Mouse (Mus musculus) thymus, adult 2 months (tissue): Measurements from ENCODE around the gene Ext2. TPM values are rescaled to one million over a fixed set of nuclear protein-coding genes. Genes with fewer than 3 reads are reported as not detected.

Experiments
- DNase-seq: peaks from one replicate; pipeline ENCODE4 v3.0.0; 2021
- H3K27ac ChIP-seq: fragments of 200-500 bp; 2 replicates; pipeline ENCODE4 v1.5.1; 2012; ENCODE audit warnings: low read length, control low read depth; ENCODE audit not compliant: control insufficient read depth, insufficient read depth
- H3K27me3 ChIP-seq: fragments of 200-500 bp; 2 replicates; pipeline ENCODE4 v1.6.1; 2012; ENCODE audit warnings: mild to moderate bottlenecking, low read length, moderate library complexity, mixed read lengths; ENCODE audit not compliant: control insufficient read depth, insufficient read depth
- H3K36me3 ChIP-seq: fragments of 200-500 bp; 2 replicates; pipeline ENCODE4 v1.6.1; 2012; ENCODE audit warnings: mild to moderate bottlenecking, low read length, moderate library complexity; ENCODE audit not compliant: control insufficient read depth, insufficient read depth
- H3K4me1 ChIP-seq: fragments of 200-500 bp; replicated peaks from 2 replicates; pipeline ENCODE4 v1.6.1; 2012; ENCODE audit warnings: low read length; ENCODE audit not compliant: control insufficient read depth, insufficient read depth
- H3K4me3 ChIP-seq: fragments of 200-500 bp; 2 replicates; pipeline ENCODE4 v1.5.1; 2012; ENCODE audit warnings: mild to moderate bottlenecking, low read length, control low read depth, moderate library complexity; ENCODE audit not compliant: control insufficient read depth, insufficient read depth
- CTCF ChIP-seq: fragments of 200-500 bp; IDR thresholded peaks from 2 replicates; pipeline ENCODE4 v1.5.1; 2012; ENCODE audit warnings: mild to moderate bottlenecking, control low read depth, low read length, moderate library complexity, borderline replicate concordance; ENCODE audit not compliant: control insufficient read depth, poor library complexity, insufficient read depth; ENCODE audit errors: extremely low read depth
- POLR2A ChIP-seq: fragments of 200-500 bp; IDR thresholded peaks from 2 replicates; pipeline ENCODE4 v1.6.1; 2012; ENCODE audit warnings: mild to moderate bottlenecking, low read length, control low read depth, moderate library complexity; ENCODE audit not compliant: control insufficient read depth, poor library complexity, insufficient read depth; ENCODE audit errors: extremely low read depth
- WGBS: fragments of 180-500 bp; shearing (Covaris S2); methylation state at CpG from one replicate; pipeline ENCODE4 v1.1.7; 2018; 5-methylcytosine and 5-hydroxymethylcytosine counted together
- polyA plus RNA-seq: library from polyadenylated mRNA; depleted of rRNA; stranded (reverse); fragments of >200 nt; gene quantifications from 2 replicates; pipeline ENCODE4 v1.2.3, GENCODE M21; 2012

The Ext2 gene
- polyA plus RNA-seq, 1 experiment: 46.6 TPM

DNA sequence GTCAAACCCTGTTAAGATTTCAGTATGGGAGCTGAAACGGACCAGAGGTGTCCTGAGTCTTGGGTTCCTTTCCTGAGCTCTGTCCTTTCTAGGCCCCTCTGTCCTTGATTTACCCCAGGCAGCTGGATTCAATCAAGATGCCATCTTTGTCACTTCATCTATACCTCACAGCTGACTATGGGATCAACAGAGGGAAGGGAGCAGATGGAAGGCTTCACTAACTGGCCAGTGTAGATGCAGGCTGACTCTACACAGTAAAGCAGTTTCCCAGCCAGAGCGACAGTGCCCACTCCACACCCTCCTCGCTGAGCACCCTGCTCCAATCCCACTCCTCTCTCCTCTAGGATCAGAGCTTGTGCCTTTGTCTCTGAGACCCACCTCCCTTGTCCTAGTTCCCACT lies 110.9 kb downstream of the Ext2 start:
- over 99% methylated on average over 3 of the region's 3 CpGs for WGBS
- TF ChIP-seq POLR2A (no peak), CTCF (no peak)

GRCm38 (mm10) chr2:93709696-93710095 lies 112.7 kb downstream of the Ext2 start:
- WGBS: 92% methylated on average over 3 of the region's 3 CpGs

More for the DNA sequence above, 110.9 kb downstream of the Ext2 start:
- no peaks in the 10 kb centered on the region for H3K4me1 ChIP-seq
- no peak overlapping the region for H3K4me3 ChIP-seq
- no peaks in the 10 kb centered on the region for H3K27me3 ChIP-seq
- no peak overlapping the region for H3K27ac ChIP-seq
- DNase-seq: no peak
- H3K36me3 ChIP-seq: no peaks in the 10 kb centered on the region

GRCm38 (mm10) chr2:93709241-93709640 lies 113.1 kb downstream of the Ext2 start:
- no peak for DNase-seq
- 97% methylated on average over 6 of the region's 6 CpGs for WGBS
- TF ChIP-seq CTCF: no peak
- no peak for TF ChIP-seq POLR2A
- Histone ChIP-seq H3K36me3 (no peaks in the 10 kb centered on the region), H3K4me3 (no peak overlapping the region), H3K27me3 (no peaks in the 10 kb centered on the region), H3K27ac (no peak overlapping the region), H3K4me1 (no peaks in the 10 kb centered on the region)

More at GRCm38 (mm10) chr2:93709696-93710095, 112.7 kb downstream of the Ext2 start:
- TF ChIP-seq POLR2A (no peak), CTCF (no peak)
- Histone ChIP-seq H3K4me1 (no peaks in the 10 kb centered on the region), H3K27ac (no peak overlapping the region), H3K36me3 (no peaks in the 10 kb centered on the region), H3K4me3 (no peak overlapping the region), H3K27me3 (no peaks in the 10 kb centered on the region)
- DNase-seq: no peak

DNA sequence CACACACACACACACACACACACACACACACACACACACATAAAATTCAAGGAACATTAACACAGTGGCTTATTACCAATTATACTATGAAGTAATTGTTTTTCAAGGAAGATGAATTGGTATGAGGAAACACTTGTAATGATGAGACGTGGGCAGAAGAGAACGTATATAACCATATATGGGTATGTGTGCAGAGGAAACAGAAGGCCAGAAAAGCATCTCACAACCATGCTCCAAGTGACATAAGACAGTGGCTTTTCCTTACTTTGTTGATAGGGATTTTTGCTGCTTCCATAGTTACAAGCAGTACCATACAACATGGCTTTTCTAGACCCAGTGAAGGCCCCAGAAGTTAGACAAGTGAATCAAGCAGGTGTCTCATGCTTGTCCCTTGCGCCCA lies 115.5 kb downstream of the Ext2 start:
- Histone ChIP-seq H3K4me1 (no peaks in the 10 kb centered on the region), H3K4me3 (no peak overlapping the region), H3K36me3 (no peaks in the 10 kb centered on the region; the same call in 1 of the 2 replicates), H3K27me3 (no peaks in the 10 kb centered on the region), H3K27ac (no peak overlapping the region)
- DNase-seq: no peak
- TF ChIP-seq CTCF (no peak), POLR2A (no peak)
- WGBS: 96% methylated on average over 3 of the region's 3 CpGs

- Histone ChIP-seq H3K36me3 (no peaks in the 10 kb centered on the region; the same call in 1 of the 2 replicates), H3K4me1 (no peaks in the 10 kb centered on the region), H3K27me3 (no peaks in the 10 kb centered on the region), H3K4me3 (no peak overlapping the region), H3K27ac (no peak overlapping the region)
- TF ChIP-seq CTCF: no peak
- TF ChIP-seq POLR2A: no peak
- WGBS: 98% methylated on average over 2 of the region's 2 CpGs
- DNase-seq: no peak
Observed at GRCm38 (mm10) chr2:93706407-93706806, 116.0 kb downstream of the Ext2 start.

DNA sequence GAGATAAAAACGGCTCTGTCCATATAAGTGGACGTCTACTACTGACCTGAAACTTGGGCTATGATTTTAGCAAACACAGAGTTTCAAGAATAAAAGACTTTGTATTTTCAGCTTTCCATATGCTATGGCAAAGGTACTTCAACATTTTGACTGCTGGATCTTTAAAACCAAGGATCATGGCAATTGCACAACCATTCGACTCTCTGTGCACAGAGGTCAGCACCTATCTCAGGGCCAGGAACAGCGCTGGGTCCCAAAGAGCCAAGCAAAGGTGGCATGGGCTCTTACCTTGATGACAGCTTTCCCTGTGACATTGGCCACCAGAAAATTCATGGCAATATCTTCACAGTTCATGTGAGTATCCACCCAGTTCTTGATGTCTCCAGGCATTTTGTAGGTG lies 118.2 kb downstream of the Ext2 start:
- H3K27ac ChIP-seq: no peak overlapping the region
- TF ChIP-seq POLR2A: no peak
- TF ChIP-seq CTCF: no peak
- 97% methylated on average over 4 of the region's 4 CpGs for WGBS
- H3K27me3 ChIP-seq: no peaks in the 10 kb centered on the region
- no peaks in the 10 kb centered on the region for H3K4me1 ChIP-seq
- no peak for DNase-seq
- no peaks in the 10 kb centered on the region; the same call in 1 of the 2 replicates for H3K36me3 ChIP-seq
- no peak overlapping the region for H3K4me3 ChIP-seq

DNA sequence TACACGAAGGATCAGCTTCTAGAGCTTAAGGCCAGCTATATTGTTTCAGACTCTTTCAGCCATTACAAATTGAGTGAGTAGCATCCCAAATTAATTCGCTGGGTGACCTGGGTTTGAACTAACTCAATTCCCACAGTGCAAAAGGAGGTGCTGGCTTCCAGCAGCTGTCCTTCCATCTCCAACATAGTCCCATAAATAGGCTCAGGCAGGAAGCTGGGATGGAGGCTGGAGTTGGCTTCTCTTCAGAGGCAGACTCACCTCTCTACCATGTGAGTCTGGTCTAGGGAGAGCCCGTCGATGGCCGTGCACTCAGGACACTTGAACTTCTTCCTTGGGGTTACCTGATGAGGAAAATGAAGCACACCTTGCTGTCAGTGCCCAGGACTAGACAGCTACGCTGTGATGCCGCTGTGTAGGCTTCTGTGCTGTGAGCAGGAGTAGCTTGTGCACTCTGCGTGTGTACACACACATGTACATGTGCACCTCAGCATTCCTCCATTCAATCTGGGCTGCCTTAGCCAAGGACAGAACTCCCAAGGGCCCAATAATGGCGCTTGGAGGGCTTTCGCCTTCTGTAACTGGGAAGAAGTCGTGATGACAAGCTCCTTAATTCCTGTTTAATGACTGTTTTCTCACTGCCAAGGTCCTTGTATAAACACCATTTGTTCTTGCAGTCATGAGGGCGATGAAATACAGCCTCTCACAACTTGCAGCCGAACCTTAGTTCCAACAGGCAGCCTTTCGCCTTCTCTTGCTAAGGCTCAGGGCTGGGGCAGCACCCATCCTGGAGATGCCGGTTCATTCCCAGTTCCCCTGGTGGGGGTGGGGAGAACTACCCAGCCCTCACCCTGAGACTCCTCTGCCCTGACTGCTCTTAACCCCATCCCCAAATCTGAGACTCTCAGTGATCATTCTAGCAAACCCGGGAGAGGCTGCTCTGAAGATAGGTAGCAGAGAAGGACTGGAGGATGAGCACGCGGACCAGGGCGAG lies 119.1 kb downstream of the Ext2 start:
- no peak for TF ChIP-seq CTCF
- no peak for TF ChIP-seq POLR2A
- no peaks in the 10 kb centered on the region; the same call in 1 of the 2 replicates for H3K36me3 ChIP-seq
- H3K27ac ChIP-seq: no peak overlapping the region
- no peak overlapping the region for H3K4me3 ChIP-seq
- WGBS: 95% methylated on average over 19 of the region's 19 CpGs
- DNase-seq: no peak
- H3K4me1 ChIP-seq: no peaks in the 10 kb centered on the region
- H3K27me3 ChIP-seq: no peaks in the 10 kb centered on the region
